Mouse (Mus musculus): ENCODE measurements at regions not wholly inside any gene's neighbourhood (a gene's known extent, or its start where the extent isn't known, plus 50 kb on each side); places are given as distances from the start of the nearest gene placed in this dataset.

DNA sequence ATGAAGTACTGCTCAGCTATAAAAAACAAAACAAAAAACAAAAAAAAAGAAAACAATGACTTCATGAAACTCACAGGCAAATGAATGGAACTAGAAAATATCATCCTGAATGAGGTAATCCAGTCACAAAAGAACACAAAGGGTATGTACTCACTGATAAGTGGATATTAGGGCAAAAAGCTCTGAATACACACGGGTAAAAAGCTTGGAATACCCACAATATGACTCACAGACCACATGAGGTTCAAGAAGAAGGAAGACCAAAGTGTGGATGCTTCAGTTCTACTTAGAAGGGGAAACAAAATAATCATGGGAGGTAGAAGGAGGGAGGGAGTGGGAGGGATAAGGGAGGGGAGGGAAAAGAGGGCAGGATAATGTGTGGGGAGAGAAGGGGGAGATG lies 79.8 kb downstream of the B3gnt5 start:
- no peaks in the 10 kb centered on the region; a peak in 1 of 4 replicates for H3K4me1 ChIP-seq (ENCODE audit: control insufficient read depth in 1 of 2, insufficient read depth in 2 of 2)
- no peak overlapping the region for H3K27ac ChIP-seq (ENCODE audit: insufficient read depth, low read depth)
- no peak for DNase-seq (ENCODE audit: extremely low read depth)
- H3K4me2 ChIP-seq (ENCODE audit: insufficient read depth, low read depth, poor library complexity, severe bottlenecking), result no peak overlapping the region
- in situ Hi-C loops (cut with MboI; ENCODE audit: low pct_ligation_motif_present, low pct_unique_long_range_greater_than_20kb, low sequenced_read_pairs) (loop anchor here (5.0 to 25.0 kb wide), 2 partner anchors 118 to 703 kb away; no protein-coding TSS in a partner anchor), dilution Hi-C loops (cut with MboI; ENCODE audit: extremely low pct_ligation_motif_present, extremely low pct_unique_long_range_greater_than_20kb, low sequenced_read_pairs) (no loop called here)
- TF ChIP-seq JUND (conservative IDR thresholded peaks at IDR 0.05; ENCODE audit: low read depth, low read length), result no peak
- H3K4me3 ChIP-seq (replicated peaks in 1 of 3; ENCODE audit: low read depth in 2 of 3, low read length in 2 of 3, poor library complexity in 1 of 3), result no peak overlapping the region
- H3K36me3 ChIP-seq (replicated peaks in 1 of 2; ENCODE audit: control insufficient read depth in 1 of 2, insufficient read depth in 1 of 2, low read length in 1 of 2), result no peaks in the 10 kb centered on the region
- H3K9ac ChIP-seq (ENCODE audit: insufficient read depth, low read depth), result no peak overlapping the region
- no peaks in the 10 kb centered on the region for H3K27me3 ChIP-seq (replicated peaks)
- H3K79me2 ChIP-seq (replicated peaks; ENCODE audit: control insufficient read depth, extremely low read depth, insufficient read depth, poor library complexity, severe bottlenecking), result no peaks in the 10 kb centered on the region
- no peaks in the 10 kb centered on the region for H3K9me3 ChIP-seq (replicated peaks; ENCODE audit: low read length)

GRCm38 (mm10) chr16:19842346-19843025 lies 82.5 kb downstream of the B3gnt5 start:
- Histone ChIP-seq H3K4me3 (replicated peaks in 1 of 3; ENCODE audit: low read depth in 2 of 3, low read length in 2 of 3, poor library complexity in 1 of 3) (no peak overlapping the region), H3K27ac (ENCODE audit: insufficient read depth, low read depth) (no peak overlapping the region), H3K9ac (ENCODE audit: insufficient read depth, low read depth) (no peak overlapping the region), H3K27me3 (replicated peaks) (no peaks in the 10 kb centered on the region), H3K4me2 (ENCODE audit: insufficient read depth, low read depth, poor library complexity, severe bottlenecking) (no peak overlapping the region), H3K79me2 (replicated peaks; ENCODE audit: control insufficient read depth, extremely low read depth, insufficient read depth, poor library complexity, severe bottlenecking) (no peaks in the 10 kb centered on the region), H3K9me3 (replicated peaks; ENCODE audit: low read length) (no peaks in the 10 kb centered on the region), H3K36me3 (replicated peaks in 1 of 2; ENCODE audit: control insufficient read depth in 1 of 2, insufficient read depth in 1 of 2, low read length in 1 of 2) (no peaks in the 10 kb centered on the region), H3K4me1 (ENCODE audit: control insufficient read depth in 1 of 2, insufficient read depth in 2 of 2) (no peaks in the 10 kb centered on the region; a peak in 1 of 4 replicates)
- no peak for TF ChIP-seq TBP (conservative IDR thresholded peaks at IDR 0.05; ENCODE audit: low read depth, low read length)
- TF ChIP-seq MEF2A (IDR thresholded peaks at IDR 0.05; ENCODE audit: borderline replicate concordance, low read depth, low read length), result no peak
- TF ChIP-seq GABPA (IDR thresholded peaks at IDR 0.05; ENCODE audit: insufficient replicate concordance, low read depth, low read length), result no peak
- no peak for TF ChIP-seq USF2 (conservative IDR thresholded peaks at IDR 0.05; ENCODE audit: low read depth, low read length)
- TF ChIP-seq POLR2AphosphoS2 (IDR thresholded peaks at IDR 0.05; ENCODE audit: low read depth, low read length), result no peak
- no peak for TF ChIP-seq MAFK (IDR thresholded peaks at IDR 0.05; ENCODE audit: insufficient replicate concordance, low read length)
- no peak for TF ChIP-seq RAD21 (IDR thresholded peaks at IDR 0.05; ENCODE audit: low read depth, low read length)
- TF ChIP-seq UBTF (IDR thresholded peaks at IDR 0.05; ENCODE audit: low read depth, low read length), result no peak
- TF ChIP-seq KAT2A (IDR thresholded peaks at IDR 0.05; ENCODE audit: insufficient replicate concordance, low read length), result no peak
- DNase-seq (ENCODE audit: extremely low read depth), result no peak
- dilution Hi-C loops (cut with MboI; ENCODE audit: extremely low pct_ligation_motif_present, extremely low pct_unique_long_range_greater_than_20kb, low sequenced_read_pairs), result no loop called here
- in situ Hi-C loops (cut with MboI; ENCODE audit: low pct_ligation_motif_present, low pct_unique_long_range_greater_than_20kb, low sequenced_read_pairs), result loop anchor here (5.0 to 25.0 kb wide), 2 partner anchors 120 to 705 kb away; no protein-coding TSS in a partner anchor

GRCm38 (mm10) chr16:19843738-19844137 lies 83.7 kb downstream of the B3gnt5 start:
- dilution Hi-C loops (cut with MboI; ENCODE audit: extremely low pct_ligation_motif_present, extremely low pct_unique_long_range_greater_than_20kb, low sequenced_read_pairs), result no loop called here
- DNase-seq (ENCODE audit: extremely low read depth), result no peak
- Histone ChIP-seq H3K79me2 (replicated peaks; ENCODE audit: control insufficient read depth, extremely low read depth, insufficient read depth, poor library complexity, severe bottlenecking) (no peaks in the 10 kb centered on the region), H3K27ac (ENCODE audit: insufficient read depth, low read depth) (no peak overlapping the region), H3K27me3 (replicated peaks) (no peaks in the 10 kb centered on the region), H3K9me3 (replicated peaks; ENCODE audit: low read length) (no peaks in the 10 kb centered on the region), H3K4me2 (ENCODE audit: insufficient read depth, low read depth, poor library complexity, severe bottlenecking) (no peak overlapping the region), H3K9ac (ENCODE audit: insufficient read depth, low read depth) (no peak overlapping the region), H3K4me3 (replicated peaks in 1 of 3; ENCODE audit: low read depth in 2 of 3, low read length in 2 of 3, poor library complexity in 1 of 3) (no peak overlapping the region), H3K36me3 (replicated peaks in 1 of 2; ENCODE audit: control insufficient read depth in 1 of 2, insufficient read depth in 1 of 2, low read length in 1 of 2) (no peaks in the 10 kb centered on the region), H3K4me1 (ENCODE audit: control insufficient read depth in 1 of 2, insufficient read depth in 2 of 2) (peaks cover 0 to 4% of the 10 kb centered on the region in 2 experiments; a peak in 1 of 4 replicates)
- in situ Hi-C loops (cut with MboI; ENCODE audit: low pct_ligation_motif_present, low pct_unique_long_range_greater_than_20kb, low sequenced_read_pairs), result loop anchor here (5.0 to 25.0 kb wide), 2 partner anchors 121 to 706 kb away; no protein-coding TSS in a partner anchor
- TF ChIP-seq ZKSCAN1 (IDR thresholded peaks at IDR 0.05; ENCODE audit: borderline replicate concordance, low read depth, low read length) (no peak), ZC3H11A (IDR thresholded peaks at IDR 0.05; ENCODE audit: low read depth, low read length) (no peak), GABPA (IDR thresholded peaks at IDR 0.05; ENCODE audit: insufficient replicate concordance, low read depth, low read length) (no peak), SMC3 (IDR thresholded peaks at IDR 0.05; ENCODE audit: low read depth, low read length) (no peak), MXI1 (IDR thresholded peaks at IDR 0.05; ENCODE audit: low read depth, low read length) (no peak), USF1 (IDR thresholded peaks at IDR 0.05; ENCODE audit: low read depth, low read length) (no peak), RCOR1 (conservative IDR thresholded peaks at IDR 0.05; ENCODE audit: low read depth, low read length) (no peak), TCF12 (IDR thresholded peaks at IDR 0.05; ENCODE audit: low read depth, low read length) (no peak), MAZ (IDR thresholded peaks at IDR 0.05; ENCODE audit: low read depth, low read length) (no peak), TBP (conservative IDR thresholded peaks at IDR 0.05; ENCODE audit: low read depth, low read length) (no peak), POLR2A (IDR thresholded peaks at IDR 0.05; ENCODE audit: low read depth, low read length) (no peak), UBTF (IDR thresholded peaks at IDR 0.05; ENCODE audit: low read depth, low read length) (no peak)
